Mouse (Mus musculus) heart, postnatal 0 days (tissue): ENCODE data around the gene Hoxa3. TPM values are rescaled to one million over a fixed set of nuclear protein-coding genes. Genes with fewer than 3 reads are reported as not detected.

Experiments used
- ATAC-seq: fragments of 200-750 bp; cut with Nextera tagmentation; 2 replicates; pipeline ENCODE4 v1.8.0; 2017; ENCODE audit warnings: low read depth, moderate number of reproducible peaks, moderate library complexity; ENCODE audit not compliant: insufficient read depth
- DNase-seq: peaks from one replicate; pipeline ENCODE4 v3.0.0-alpha.2; 2016; ENCODE audit warnings: low spot score
- H3K27ac ChIP-seq: fragments of 300-500 bp; sonication (generic); 2 replicates; pipeline ENCODE4 v1.5.1; 2014; ENCODE audit warnings: low read depth, mild to moderate bottlenecking
- H3K27me3 ChIP-seq: fragments of 300-500 bp; sonication (generic); 2 replicates; pipeline ENCODE4 v1.6.1; 2014; ENCODE audit warnings: low read length, mixed read lengths; ENCODE audit not compliant: control insufficient read depth, insufficient read depth
- H3K36me3 ChIP-seq: fragments of 300-500 bp; sonication (generic); replicated peaks from 2 replicates; pipeline ENCODE4 v1.6.1; 2014; ENCODE audit warnings: low read length, mixed read lengths; ENCODE audit not compliant: control insufficient read depth, insufficient read depth
- H3K4me1 ChIP-seq: fragments of 300-500 bp; sonication (generic); 2 replicates; pipeline ENCODE4 v1.6.1; 2014; ENCODE audit warnings: antibody characterized with exemption; ENCODE audit not compliant: control insufficient read depth, insufficient read depth
- H3K4me2 ChIP-seq: fragments of 300-500 bp; sonication (generic); 2 replicates; pipeline ENCODE4 v1.6.1; 2014; ENCODE audit warnings: low read depth, mild to moderate bottlenecking, low read length, moderate library complexity
- H3K4me3 ChIP-seq: fragments of 300-500 bp; sonication (generic); 2 replicates; pipeline ENCODE4 v1.5.1; 2014; ENCODE audit warnings: low read depth, low read length
- H3K9ac ChIP-seq: fragments of 300-500 bp; sonication (generic); replicated peaks from 2 replicates; pipeline ENCODE4 v1.6.1; 2014; ENCODE audit warnings: low read depth, low read length, mixed read lengths
- H3K9me3 ChIP-seq: fragments of 300-500 bp; sonication (generic); replicated peaks from 2 replicates; pipeline ENCODE4 v1.6.1; 2016; ENCODE audit warnings: low read length; ENCODE audit not compliant: control insufficient read depth
- CTCF ChIP-seq: IDR thresholded peaks from 2 replicates; pipeline ENCODE4 v1.5.1; 2016; ENCODE audit warnings: antibody characterized with exemption, control low read depth, low read depth
- EP300 ChIP-seq: IDR thresholded peaks from 2 replicates; pipeline ENCODE4 v1.6.1; 2016; ENCODE audit warnings: antibody characterized with exemption, low read depth
- WGBS: fragments of 180-500 bp; shearing (Covaris S2); extraction: QIAGEN DNeasy Blood & Tissue Kit; methylation state at CpG from one replicate; pipeline ENCODE4 v1.1.7; 2014; 5-methylcytosine and 5-hydroxymethylcytosine counted together
- polyA plus RNA-seq: library from polyadenylated mRNA; unstranded; fragments of >200 nt; fragmentation: Nextera tagmentation; extraction: Ambion mirVana; gene quantifications from 2 replicates; pipeline ENCODE4 v1.2.1, GENCODE M21; 2015
- total RNA-seq: library from RNA; depleted of rRNA; stranded (reverse); fragments of >200 nt; gene quantifications from 2 replicates; pipeline ENCODE4 v1.2.3, GENCODE M21; 2014; ENCODE audit warnings: low replicate concordance

Gene Hoxa3
- total and polyA plus RNA-seq, 2 experiments from 2014 or later: 0.37 TPM; not detected in 1

GRCm38 (mm10) chr6:52244471-52245039 is 31.4 kb upstream of the Hoxa3 start:
- Histone ChIP-seq H3K9ac (no peak overlapping the region), H3K27ac (no peak overlapping the region), H3K9me3 (no peaks in the 10 kb centered on the region), H3K36me3 (no peaks in the 10 kb centered on the region), H3K27me3 (peaks cover 100% of the 10 kb centered on the region), H3K4me3 (peak overlapping the region; percentile 12), H3K4me2 (0 out of 2 replicates have a peak overlapping the region, but pooled peaks have one; percentile 17), H3K4me1 (0 out of 2 replicates have a peak, but pooled peaks cover 3% of the 10 kb centered on the region)
- no peak for ATAC-seq
- 2% methylated on average over 23 of the region's 23 CpGs for WGBS
- TF ChIP-seq CTCF (no peak), EP300 (no peak)
- no peak for DNase-seq

- Histone ChIP-seq H3K27ac (no peak overlapping the region), H3K4me1 (0 out of 2 replicates have a peak, but pooled peaks cover 3% of the 10 kb centered on the region), H3K4me3 (no peak overlapping the region), H3K4me2 (no peak overlapping the region), H3K36me3 (no peaks in the 10 kb centered on the region), H3K9me3 (no peaks in the 10 kb centered on the region), H3K9ac (no peak overlapping the region), H3K27me3 (peaks cover 100% of the 10 kb centered on the region)
- no peak for DNase-seq
- ATAC-seq: no peak
- 2% methylated on average over 12 of the region's 12 CpGs for WGBS
- TF ChIP-seq EP300: no peak
- TF ChIP-seq CTCF: no peak
These were observed 30.6 kb upstream of the Hoxa3 start for GRCm38 (mm10) chr6:52243681-52244121.

- H3K27ac ChIP-seq: no peak overlapping the region
- no peak overlapping the region for H3K9ac ChIP-seq
- ATAC-seq (no peak), DNase-seq (no peak)
- H3K4me1 ChIP-seq: 0 out of 2 replicates have a peak, but pooled peaks cover 3% of the 10 kb centered on the region
- H3K4me3 ChIP-seq: no peak overlapping the region
- no peak overlapping the region for H3K4me2 ChIP-seq
- TF ChIP-seq EP300 (no peak), CTCF (no peak)
- 4% methylated on average over 4 of the region's 4 CpGs for WGBS
- no peaks in the 10 kb centered on the region for H3K9me3 ChIP-seq
- H3K27me3 ChIP-seq: peaks cover 100% of the 10 kb centered on the region
- H3K36me3 ChIP-seq: no peaks in the 10 kb centered on the region
These were observed 29.7 kb upstream of the Hoxa3 start for GRCm38 (mm10) chr6:52242801-52243332.

- H3K9me3 ChIP-seq: no peaks in the 10 kb centered on the region
- DNase-seq (no peak), ATAC-seq (no peak)
- WGBS: 5% methylated on average over 9 of the region's 9 CpGs
- no peaks in the 10 kb centered on the region for H3K36me3 ChIP-seq
- no peak overlapping the region for H3K27ac ChIP-seq
- peaks cover 100% of the 10 kb centered on the region for H3K27me3 ChIP-seq
- H3K4me3 ChIP-seq: no peak overlapping the region
- TF ChIP-seq EP300: no peak
- TF ChIP-seq CTCF: no peak
- no peak overlapping the region for H3K9ac ChIP-seq
- no peak overlapping the region for H3K4me2 ChIP-seq
- H3K4me1 ChIP-seq: 0 out of 2 replicates have a peak, but pooled peaks cover 3% of the 10 kb centered on the region
These were observed 28.0 kb upstream of the Hoxa3 start for GRCm38 (mm10) chr6:52241001-52241621.

GRCm38 (mm10) chr6:52240389-52241000 is 27.4 kb upstream of the Hoxa3 start, which contains the start of gene Hoxa10:
TSS of gene Hoxa10 (minus strand) at chr6:52240854.
- no peaks in the 10 kb centered on the region for H3K9me3 ChIP-seq
- H3K9ac ChIP-seq: no peak within 1 kb of the TSS
- TF ChIP-seq EP300: no peak
- TF ChIP-seq CTCF: peak; percentile 65
- no peak within 1 kb of the TSS for H3K27ac ChIP-seq
- H3K4me2 ChIP-seq: peak within 1 kb of the TSS; percentile 24
- 0 out of 2 replicates have a peak, but pooled peaks cover 3% of the 10 kb centered on the region for H3K4me1 ChIP-seq
- ATAC-seq: 0 out of 2 replicates have a peak, but pooled peaks have one; percentile 43
- 2% methylated on average over 35 of the region's 35 CpGs for WGBS
- no peaks in the 10 kb centered on the region for H3K36me3 ChIP-seq
- DNase-seq: peak; percentile 57
- peaks cover 100% of the 10 kb centered on the region for H3K27me3 ChIP-seq
- peak within 1 kb of the TSS; percentile 1; the same call in 1 of the 2 replicates for H3K4me3 ChIP-seq
